Mouse (Mus musculus) lung, postnatal 0 days (tissue): ENCODE measurements around the gene Nthl1. TPM values are rescaled to one million over a fixed set of nuclear protein-coding genes. Genes with fewer than 3 reads are reported as not detected.
A peak's percentile ranks its signal among the peaks of the same experiment; 100 is the strongest.

Experiments
- ATAC-seq: fragments of 200-750 bp; cut with Nextera tagmentation; 2 replicates; pipeline ENCODE4 v1.8.0; 2017; ENCODE audit warnings: moderate library complexity
- DNase-seq: peaks from one replicate; pipeline ENCODE4 v3.0.0-alpha.2; 2016; ENCODE audit warnings: low spot score
- H3K27ac ChIP-seq: fragments of 300-500 bp; sonication (generic); 2 replicates; pipeline ENCODE4 v1.5.1; 2014; ENCODE audit warnings: antibody characterized with exemption, mild to moderate bottlenecking, low read length, mixed read lengths
- H3K27me3 ChIP-seq: fragments of 300-500 bp; sonication (generic); replicated peaks from 2 replicates; pipeline ENCODE4 v1.6.1; 2014; ENCODE audit warnings: low read length, mixed read lengths; ENCODE audit not compliant: insufficient read depth
- H3K36me3 ChIP-seq: fragments of 300-500 bp; sonication (generic); 2 replicates; pipeline ENCODE4 v1.6.1; 2014; ENCODE audit warnings: low read length, mixed read lengths; ENCODE audit not compliant: insufficient read depth
- H3K4me1 ChIP-seq: fragments of 300-500 bp; sonication (generic); 2 replicates; pipeline ENCODE4 v1.6.1; 2014; ENCODE audit warnings: antibody characterized with exemption, low read depth, low read length, mixed read lengths; ENCODE audit not compliant: insufficient read depth
- H3K4me2 ChIP-seq: fragments of 300-500 bp; sonication (generic); replicated peaks from 2 replicates; pipeline ENCODE4 v1.6.1; 2014; ENCODE audit warnings: low read depth, mild to moderate bottlenecking, low read length, moderate library complexity, mixed read lengths
- H3K4me3 ChIP-seq: fragments of 300-500 bp; sonication (generic); 2 replicates; pipeline ENCODE4 v1.5.1; 2014; ENCODE audit warnings: low read depth, low read length
- H3K9ac ChIP-seq: fragments of 300-500 bp; sonication (generic); replicated peaks from 2 replicates; pipeline ENCODE4 v1.6.1; 2014; ENCODE audit warnings: low read depth, mild to moderate bottlenecking
- H3K9me3 ChIP-seq: fragments of 300-500 bp; sonication (generic); 2 replicates; pipeline ENCODE4 v1.6.1; 2016; ENCODE audit warnings: low read length, mixed read lengths
- CTCF ChIP-seq: IDR thresholded peaks from 2 replicates; pipeline ENCODE4 v1.5.1; 2016; ENCODE audit warnings: antibody characterized with exemption, mild to moderate bottlenecking
- EP300 ChIP-seq: IDR thresholded peaks from 2 replicates; pipeline ENCODE4 v1.6.1; 2016; ENCODE audit warnings: antibody characterized with exemption, mild to moderate bottlenecking, control low read depth
- WGBS: fragments of 180-500 bp; shearing (Covaris S2); extraction: QIAGEN DNeasy Blood & Tissue Kit; methylation state at CpG from one replicate; pipeline ENCODE4 v1.1.7; 2014; 5-methylcytosine and 5-hydroxymethylcytosine counted together
- polyA plus RNA-seq: library from polyadenylated mRNA; unstranded; fragments of >200 nt; fragmentation: Nextera tagmentation; extraction: Ambion mirVana; gene quantifications from 2 replicates; pipeline ENCODE4 v1.2.1, GENCODE M21; 2015

Nthl1 gene
- polyA plus RNA-seq, 1 experiment from 2014 or later: 13.8 TPM

- no peak overlapping the region for H3K4me3 ChIP-seq
- no peak for ATAC-seq
- peaks cover 59% of the 10 kb centered on the region; the same call in 1 of the 2 replicates for H3K36me3 ChIP-seq
- H3K4me2 ChIP-seq: no peak overlapping the region
- no peaks in the 10 kb centered on the region for H3K9me3 ChIP-seq
- no peaks in the 10 kb centered on the region for H3K27me3 ChIP-seq
- H3K27ac ChIP-seq: no peak overlapping the region
- no peak overlapping the region for H3K9ac ChIP-seq
- DNase-seq: no peak
- no peak for TF ChIP-seq CTCF
- no peak for TF ChIP-seq EP300
- H3K4me1 ChIP-seq: no peaks in the 10 kb centered on the region
- WGBS: 78% methylated on average over 5 of the region's 5 CpGs
Observed at GRCm38 (mm10) chr17:24593248-24593647, 39.2 kb upstream of the Nthl1 start.

- TF ChIP-seq CTCF (no peak), EP300 (no peak)
- ATAC-seq (no peak), DNase-seq (no peak)
- Histone ChIP-seq H3K4me1 (no peaks in the 10 kb centered on the region), H3K4me2 (no peak overlapping the region), H3K27ac (no peak overlapping the region), H3K9ac (no peak overlapping the region), H3K9me3 (no peaks in the 10 kb centered on the region), H3K27me3 (no peaks in the 10 kb centered on the region), H3K4me3 (no peak overlapping the region), H3K36me3 (peaks cover 69% of the 10 kb centered on the region; the same call in 1 of the 2 replicates)
- 88% methylated on average over 26 of the region's 26 CpGs for WGBS
Observed at GRCm38 (mm10) chr17:24593992-24594890, 38.2 kb upstream of the Nthl1 start.

- Histone ChIP-seq H3K9me3 (no peaks in the 10 kb centered on the region), H3K27me3 (no peaks in the 10 kb centered on the region), H3K4me2 (no peak overlapping the region), H3K4me1 (no peaks in the 10 kb centered on the region), H3K36me3 (peaks cover 73% of the 10 kb centered on the region; the same call in 1 of the 2 replicates), H3K27ac (no peak overlapping the region), H3K9ac (no peak overlapping the region), H3K4me3 (no peak overlapping the region)
- TF ChIP-seq EP300 (no peak), CTCF (peak; percentile 48; the same call in 1 of the 2 replicates)
- DNase-seq (no peak), ATAC-seq (no peak; the same call in 1 of the 2 replicates)
- 61% methylated on average over 17 of the region's 17 CpGs for WGBS
Observed at GRCm38 (mm10) chr17:24595126-24596072, 37.1 kb upstream of the Nthl1 start.

GRCm38 (mm10) chr17:24596073-24596466 is 36.4 kb upstream of the Nthl1 start:
- H3K36me3 ChIP-seq: peaks cover 68% of the 10 kb centered on the region; the same call in 1 of the 2 replicates
- H3K9ac ChIP-seq: no peak overlapping the region
- ATAC-seq: no peak
- no peak for DNase-seq
- no peaks in the 10 kb centered on the region for H3K27me3 ChIP-seq
- H3K4me1 ChIP-seq: no peaks in the 10 kb centered on the region
- WGBS: 80% methylated on average over 5 of the region's 5 CpGs
- H3K4me2 ChIP-seq: no peak overlapping the region
- no peaks in the 10 kb centered on the region for H3K9me3 ChIP-seq
- H3K4me3 ChIP-seq: no peak overlapping the region
- H3K27ac ChIP-seq: no peak overlapping the region
- no peak for TF ChIP-seq EP300
- TF ChIP-seq CTCF: no peak

GRCm38 (mm10) chr17:24596471-24597183 is 35.9 kb upstream of the Nthl1 start:
- H3K9me3 ChIP-seq: no peaks in the 10 kb centered on the region
- DNase-seq (no peak), ATAC-seq (no peak)
- H3K4me2 ChIP-seq: no peak overlapping the region
- no peak overlapping the region for H3K4me3 ChIP-seq
- WGBS: 90% methylated on average over 19 of the region's 19 CpGs
- no peaks in the 10 kb centered on the region for H3K4me1 ChIP-seq
- TF ChIP-seq CTCF (no peak), EP300 (no peak)
- no peak overlapping the region for H3K9ac ChIP-seq
- H3K27ac ChIP-seq: no peak overlapping the region
- peaks cover 62% of the 10 kb centered on the region; the same call in 1 of the 2 replicates for H3K36me3 ChIP-seq
- no peaks in the 10 kb centered on the region for H3K27me3 ChIP-seq
